Mouse (Mus musculus): ENCODE measurements around the gene Olfr571.

- TF ChIP-seq CTCF (IDR thresholded peaks at IDR 0.05; ENCODE audit: low read depth) = no peak
- TF ChIP-seq EP300 (IDR thresholded peaks at IDR 0.05; ENCODE audit: low read depth) = no peak
Observed at GRCm38 (mm10) chr7:102890782-102891181, 26.6 kb downstream of the Olfr571 start, which contains the start of gene Olfr569.
